Mouse (Mus musculus) liver, embryonic 13.5 days (tissue): Measurements from ENCODE around the gene Cpeb3. TPM values are rescaled to one million over a fixed set of nuclear protein-coding genes. Genes with fewer than 3 reads are reported as not detected.
"Not testable (repeated sequence)": the region's sequence is repeated elsewhere in the genome, so short reads cannot be mapped to it uniquely, and the experiment has no call there.

ENCODE experiments used
- ATAC-seq: fragments of 200-750 bp; cut with Nextera tagmentation; 2 replicates; pipeline ENCODE4 v1.8.0; 2017; ENCODE audit warnings: low read depth, mild to moderate bottlenecking, moderate number of reproducible peaks, moderate library complexity
- DNase-seq: peaks from one replicate; pipeline ENCODE4 v3.0.0; 2022
- H3K27ac ChIP-seq: fragments of 300-500 bp; sonication (generic); 2 replicates; pipeline ENCODE4 v1.5.1; 2015; ENCODE audit warnings: moderate library complexity, mild to moderate bottlenecking, inconsistent platforms
- H3K27me3 ChIP-seq: fragments of 300-500 bp; sonication (generic); 2 replicates; pipeline ENCODE4 v1.6.1; 2015; ENCODE audit warnings: mild to moderate bottlenecking, inconsistent platforms
- H3K36me3 ChIP-seq: fragments of 300-500 bp; sonication (generic); 2 replicates; pipeline ENCODE4 v1.6.1; 2015; ENCODE audit warnings: mild to moderate bottlenecking, inconsistent platforms
- H3K4me1 ChIP-seq: fragments of 300-500 bp; sonication (generic); replicated peaks from 2 replicates; pipeline ENCODE4 v1.6.1; 2015; ENCODE audit warnings: inconsistent platforms
- H3K4me2 ChIP-seq: fragments of 300-500 bp; sonication (generic); 2 replicates; pipeline ENCODE4 v1.6.1; 2015; ENCODE audit warnings: inconsistent platforms, mild to moderate bottlenecking, moderate library complexity
- H3K4me3 ChIP-seq: fragments of 300-500 bp; sonication (generic); replicated peaks from 2 replicates; pipeline ENCODE4 v1.5.1; 2015; ENCODE audit warnings: mild to moderate bottlenecking, inconsistent platforms
- H3K9ac ChIP-seq: fragments of 300-500 bp; sonication (generic); 2 replicates; pipeline ENCODE4 v1.6.1; 2015; ENCODE audit warnings: mild to moderate bottlenecking, inconsistent platforms
- H3K9me3 ChIP-seq: fragments of 300-500 bp; sonication (generic); replicated peaks from 2 replicates; pipeline ENCODE4 v1.6.1; 2016; ENCODE audit warnings: inconsistent platforms
- WGBS: fragments of 180-500 bp; shearing (Covaris S2); methylation state at CpG from one replicate; pipeline ENCODE4 v1.1.7; 2015; ENCODE audit not compliant: insufficient replicate concordance; 5-methylcytosine and 5-hydroxymethylcytosine counted together
- polyA plus RNA-seq: library from polyadenylated mRNA; unstranded; fragments of >200 nt; fragmentation: Nextera tagmentation; extraction: Ambion mirVana; gene quantifications from 2 replicates; pipeline ENCODE4 v1.2.1, GENCODE M21; 2015

Cpeb3 gene
- polyA plus RNA-seq, 1 experiment from 2014 or later = 1.9 TPM

GRCm38 (mm10) chr19:37206641-37207302 is 1.6 kb downstream of the Cpeb3 start:
- WGBS = under 1% methylated on average over 47 of the region's 47 CpGs
- ATAC-seq (peak; percentile 61), DNase-seq (peak; percentile 53)
- peak overlapping the region; percentile 83 for H3K4me2 ChIP-seq
- no peaks in the 10 kb centered on the region for H3K9me3 ChIP-seq
- peak overlapping the region; percentile 100 for H3K9ac ChIP-seq
- H3K4me1 ChIP-seq = peaks cover 70% of the 10 kb centered on the region
- peaks cover 19% of the 10 kb centered on the region for H3K36me3 ChIP-seq
- H3K27me3 ChIP-seq = no peaks in the 10 kb centered on the region
- H3K4me3 ChIP-seq = peak overlapping the region; percentile 98
- H3K27ac ChIP-seq = peak overlapping the region; percentile 98

- Histone ChIP-seq H3K4me1 (peaks cover 68% of the 10 kb centered on the region), H3K4me3 (peak overlapping the region; percentile 98), H3K9ac (peak overlapping the region; percentile 57), H3K4me2 (peak overlapping the region; percentile 83), H3K27ac (peak overlapping the region; percentile 98)
- ATAC-seq, H3K9me3 ChIP-seq, H3K27me3 ChIP-seq, H3K36me3 ChIP-seq: not testable (repeated sequence)
- DNase-seq = peak; percentile 7
Observed at GRCm38 (mm10) chr19:37205155-37205554, 3.2 kb downstream of the Cpeb3 start.

- no peak for DNase-seq
- Histone ChIP-seq H3K4me2 (no peak overlapping the region), H3K27me3 (no peaks in the 10 kb centered on the region), H3K36me3 (no peaks in the 10 kb centered on the region), H3K27ac (peak overlapping the region; percentile 65), H3K9me3 (no peaks in the 10 kb centered on the region), H3K4me3 (no peak overlapping the region), H3K4me1 (peaks cover 68% of the 10 kb centered on the region), H3K9ac (no peak overlapping the region)
- no peak for ATAC-seq
- 41% methylated on average over 1 of the region's 1 CpGs for WGBS
Observed at GRCm38 (mm10) chr19:37203371-37203770, 5.0 kb downstream of the Cpeb3 start.

GRCm38 (mm10) chr19:37199889-37200288 is 8.5 kb downstream of the Cpeb3 start:
- WGBS = 76% methylated on average over 2 of the region's 2 CpGs
- DNase-seq = no peak

GRCm38 (mm10) chr19:37198165-37198880 is 10.1 kb downstream of the Cpeb3 start:
- 85% methylated on average over 1 of the region's 1 CpGs for WGBS
- Histone ChIP-seq H3K9ac (peak overlapping the region; percentile 47), H3K4me1 (peaks cover 66% of the 10 kb centered on the region), H3K27me3 (no peaks in the 10 kb centered on the region), H3K4me2 (peak overlapping the region; percentile 50), H3K36me3 (no peaks in the 10 kb centered on the region), H3K9me3 (no peaks in the 10 kb centered on the region), H3K27ac (peak overlapping the region; percentile 78), H3K4me3 (no peak overlapping the region)
- peak; percentile 88 for ATAC-seq
- DNase-seq = peak; percentile 28

More at GRCm38 (mm10) chr19:37199889-37200288, 8.5 kb downstream of the Cpeb3 start:
- no peak for ATAC-seq
- Histone ChIP-seq H3K27ac (no peak overlapping the region), H3K4me3 (no peak overlapping the region), H3K36me3 (no peaks in the 10 kb centered on the region), H3K4me2 (no peak overlapping the region), H3K9me3 (no peaks in the 10 kb centered on the region), H3K27me3 (no peaks in the 10 kb centered on the region), H3K9ac (no peak overlapping the region), H3K4me1 (peaks cover 80% of the 10 kb centered on the region)

GRCm38 (mm10) chr19:37192475-37193058 is 15.8 kb downstream of the Cpeb3 start:
- WGBS = 69% methylated on average over 5 of the region's 5 CpGs
- ATAC-seq = no peak
- no peaks in the 10 kb centered on the region for H3K36me3 ChIP-seq
- H3K4me1 ChIP-seq = peaks cover 31% of the 10 kb centered on the region
- H3K9me3 ChIP-seq = no peaks in the 10 kb centered on the region
- no peak for DNase-seq
- H3K4me3 ChIP-seq = no peak overlapping the region
- peak overlapping the region; percentile 29; the same call in 1 of the 2 replicates for H3K27ac ChIP-seq
- H3K27me3 ChIP-seq = no peaks in the 10 kb centered on the region
- H3K9ac ChIP-seq = no peak overlapping the region
- H3K4me2 ChIP-seq = no peak overlapping the region

- Histone ChIP-seq H3K4me3 (no peak overlapping the region), H3K36me3 (no peaks in the 10 kb centered on the region), H3K4me2 (no peak overlapping the region), H3K9ac (no peak overlapping the region), H3K9me3 (no peaks in the 10 kb centered on the region), H3K4me1 (peaks cover 16% of the 10 kb centered on the region), H3K27me3 (0 out of 2 replicates have a peak, but pooled peaks cover 2% of the 10 kb centered on the region), H3K27ac (no peak overlapping the region)
- no peak for DNase-seq
- ATAC-seq = no peak
- WGBS = 59% methylated on average over 4 of the region's 4 CpGs
Observed at GRCm38 (mm10) chr19:37188366-37188948, 19.9 kb downstream of the Cpeb3 start.

- Histone ChIP-seq H3K4me3 (peak overlapping the region; percentile 46), H3K4me2 (peak overlapping the region; percentile 68), H3K9me3 (no peaks in the 10 kb centered on the region), H3K9ac (peak overlapping the region; percentile 55), H3K27ac (peak overlapping the region; percentile 63), H3K27me3 (peaks cover 41% of the 10 kb centered on the region), H3K4me1 (peaks cover 72% of the 10 kb centered on the region), H3K36me3 (peaks cover 10% of the 10 kb centered on the region)
- peak; percentile 63 for DNase-seq
- 13% methylated on average over 17 of the region's 17 CpGs for WGBS
- peak; percentile 87 for ATAC-seq
Observed at GRCm38 (mm10) chr19:37177819-37178708, 30.3 kb downstream of the Cpeb3 start.

GRCm38 (mm10) chr19:37176879-37177462 is 31.4 kb downstream of the Cpeb3 start:
- WGBS = 41% methylated on average over 4 of the region's 4 CpGs
- Histone ChIP-seq H3K4me1 (peaks cover 72% of the 10 kb centered on the region), H3K9me3 (no peaks in the 10 kb centered on the region), H3K9ac (no peak overlapping the region), H3K27ac (no peak overlapping the region), H3K4me3 (peak overlapping the region; percentile 7; the same call in 1 of the 2 replicates), H3K4me2 (0 out of 2 replicates have a peak overlapping the region, but pooled peaks have one; percentile 15), H3K27me3 (peaks cover 52% of the 10 kb centered on the region), H3K36me3 (peaks cover 10% of the 10 kb centered on the region)
- no peak for DNase-seq
- ATAC-seq = no peak

- peak overlapping the region; percentile 72 for H3K4me3 ChIP-seq
- H3K27me3 ChIP-seq = peaks cover 58% of the 10 kb centered on the region
- no peak for ATAC-seq
- H3K36me3 ChIP-seq = peaks cover 10% of the 10 kb centered on the region
- 8% methylated on average over 6 of the region's 6 CpGs for WGBS
- no peaks in the 10 kb centered on the region for H3K9me3 ChIP-seq
- no peak for DNase-seq
- H3K4me2 ChIP-seq = peak overlapping the region; percentile 97
- peaks cover 63% of the 10 kb centered on the region for H3K4me1 ChIP-seq
- no peak overlapping the region for H3K27ac ChIP-seq
- H3K9ac ChIP-seq = peak overlapping the region; percentile 73
Observed at GRCm38 (mm10) chr19:37175919-37176318, 32.5 kb downstream of the Cpeb3 start.
